Mouse (Mus musculus): Measurements from ENCODE around the gene Trabd.

DNA sequence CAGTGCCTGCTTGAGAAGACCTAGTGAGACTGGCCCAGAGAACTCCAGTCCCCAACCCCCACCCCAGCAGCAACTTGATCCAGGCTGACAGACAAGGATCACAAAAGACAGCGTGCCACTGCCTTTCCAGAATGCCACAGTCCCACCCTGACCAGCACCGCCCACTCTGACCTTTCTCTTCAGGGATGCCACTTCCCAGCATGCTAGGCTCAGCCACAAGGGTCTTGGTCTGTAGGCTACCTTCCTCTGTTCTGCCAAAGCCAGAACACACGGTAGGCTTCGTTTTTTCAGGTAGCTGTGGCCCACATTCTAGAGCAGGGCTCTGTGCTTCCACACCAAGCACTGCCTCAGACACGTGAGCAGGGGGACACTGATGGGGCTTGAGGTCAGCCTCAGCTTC is 27.7 kb downstream of the Trabd start:
- TF ChIP-seq CTCF (IDR thresholded peaks at IDR 0.05; ENCODE audit: borderline replicate concordance, insufficient read depth, low read length) (no peak), POLR2A (IDR thresholded peaks at IDR 0.05; ENCODE audit: low read depth, low read length) (no peak)
